Mouse (Mus musculus): ENCODE measurements around the gene Irf2.
A peak's percentile ranks its signal among the peaks of the same experiment; 100 is the strongest.

The Irf2 gene

DNA sequence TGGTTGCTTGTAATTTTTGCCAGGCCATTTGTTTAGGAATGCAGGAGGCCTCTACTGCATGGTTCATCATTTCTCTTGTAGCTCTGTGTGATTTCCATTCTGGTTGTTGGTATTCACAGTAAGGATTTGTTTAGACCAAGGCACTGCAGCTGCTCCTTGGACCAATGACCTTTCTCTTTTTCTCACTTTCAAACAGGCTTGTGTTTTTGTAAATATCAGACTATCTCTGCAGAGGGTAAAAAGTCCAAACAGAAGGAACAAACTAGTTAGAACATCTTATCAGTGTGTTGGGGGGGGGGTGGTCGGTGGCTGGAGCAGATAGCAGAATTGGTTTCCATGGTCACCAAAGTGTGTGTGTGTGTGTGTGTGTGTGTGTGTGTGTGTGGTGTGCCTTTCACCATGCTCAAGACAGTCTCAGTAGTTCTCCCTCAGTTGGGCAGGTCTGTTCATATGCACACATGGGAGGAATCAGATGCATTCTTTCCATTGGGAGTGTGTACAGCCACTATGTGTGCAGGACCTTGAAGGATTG, 61.7 kb downstream of the Irf2 start:
- DNase-seq (ENCODE audit: low read depth, low spot score) = no peak

DNA sequence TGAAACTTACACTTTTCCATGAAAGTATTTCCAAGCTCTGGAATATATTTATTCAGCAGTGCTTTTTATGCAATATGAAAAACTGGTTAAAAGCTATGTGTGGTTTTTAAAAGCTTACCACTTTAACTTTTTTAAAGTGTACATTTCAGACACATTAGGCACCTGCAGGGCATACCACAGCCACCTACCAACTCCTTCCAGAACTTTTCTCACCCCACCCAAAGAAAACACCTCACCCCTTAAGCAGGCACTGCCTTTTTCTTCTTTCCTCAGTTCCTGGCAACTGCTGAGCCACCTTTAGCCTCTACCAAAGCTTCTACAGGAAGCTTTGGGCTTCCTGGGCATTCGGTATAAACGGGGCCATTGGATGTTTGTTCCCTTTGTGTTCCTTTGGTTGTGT, 62.5 kb downstream of the Irf2 start:
- no peak for DNase-seq (ENCODE audit: low read depth, low spot score)

DNA sequence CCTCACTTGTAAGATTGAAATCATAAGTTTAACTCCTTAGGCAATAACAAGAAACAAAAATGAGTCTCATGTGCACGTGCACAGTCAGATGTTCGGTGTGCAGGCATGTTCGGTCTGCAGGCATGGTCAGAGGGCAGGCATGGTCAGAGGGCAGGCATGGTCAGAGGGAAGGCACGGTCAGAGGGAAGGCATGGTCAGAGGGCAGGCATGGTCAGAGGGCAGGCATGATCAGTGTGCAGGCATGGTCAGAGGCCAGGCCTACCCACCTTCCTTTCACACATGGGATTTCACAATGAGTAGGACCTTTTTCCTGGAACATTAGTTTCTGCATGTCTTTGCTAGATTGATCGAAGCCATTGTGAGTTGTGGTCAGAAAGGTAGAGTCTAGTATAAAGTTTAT, 65.2 kb downstream of the Irf2 start:
- no peak for DNase-seq (ENCODE audit: low read depth, low spot score)

DNA sequence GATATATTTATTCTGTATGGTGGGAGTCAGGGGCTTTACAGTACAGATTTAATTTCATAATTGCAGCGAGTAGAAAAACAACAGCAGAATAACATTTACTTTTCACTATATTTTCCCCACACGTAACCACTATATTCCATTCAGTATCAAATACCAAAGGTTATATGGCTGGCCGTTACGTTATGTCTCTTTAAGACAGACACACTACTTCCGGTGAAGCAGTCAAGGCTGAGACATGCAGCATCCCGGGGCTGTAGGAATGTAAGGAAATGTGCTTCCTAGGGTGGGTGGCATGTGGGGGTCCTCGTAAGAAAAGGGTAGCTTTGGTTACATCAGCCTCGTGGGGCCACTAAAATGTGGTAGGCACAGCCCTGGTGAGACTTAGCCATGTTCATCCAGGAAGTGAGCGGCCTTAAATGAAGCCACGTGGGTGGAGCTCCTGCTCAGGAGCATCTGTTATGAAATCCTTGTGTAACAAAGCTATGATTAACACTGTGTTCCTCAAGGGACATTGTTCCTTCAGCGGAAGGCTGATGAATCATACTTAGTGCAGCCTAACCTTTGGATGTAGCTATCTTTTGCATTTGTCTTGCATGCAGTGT, 71.6 kb downstream of the Irf2 start:
- no peak for DNase-seq (ENCODE audit: low read depth, low spot score)

DNA sequence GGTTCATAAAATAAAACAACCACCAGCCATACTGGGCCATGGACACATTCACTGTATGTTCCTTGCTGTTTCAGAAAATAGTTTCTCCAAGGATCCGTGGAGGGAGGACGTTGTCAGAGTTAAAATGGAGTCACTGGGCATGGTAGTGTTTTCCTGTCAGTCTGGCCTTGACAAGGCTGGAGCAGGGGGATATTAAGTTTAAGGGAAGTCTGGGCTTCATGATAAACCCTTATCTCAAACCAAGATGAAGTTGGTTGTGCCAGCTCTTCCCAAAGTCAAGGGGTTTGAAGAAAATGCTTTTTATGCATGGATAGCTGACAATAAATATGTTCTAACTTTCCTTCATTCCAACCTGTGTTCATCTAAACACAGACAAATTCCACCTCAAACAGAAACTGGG, 72.4 kb downstream of the Irf2 start:
- DNase-seq (ENCODE audit: low read depth, low spot score) = no peak

DNA sequence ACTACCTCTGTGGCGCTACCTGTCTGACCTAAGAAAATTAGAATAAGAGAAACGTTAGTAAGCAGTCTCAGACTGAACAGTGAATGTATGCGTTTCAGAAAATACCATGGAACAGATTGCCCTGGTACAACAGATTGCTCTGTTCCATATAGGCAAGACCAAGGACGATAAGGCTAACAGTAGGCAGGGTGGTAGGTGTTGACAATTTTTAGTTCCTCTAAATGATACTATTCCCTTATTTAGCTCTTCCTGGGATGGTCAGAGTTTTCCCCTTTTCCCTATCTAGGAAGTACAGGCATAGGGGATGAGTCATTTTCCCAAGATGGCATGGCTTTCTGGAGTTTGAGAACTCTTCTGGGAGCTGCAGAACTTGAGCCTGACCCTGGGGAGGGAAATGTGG, 73.4 kb downstream of the Irf2 start:
- DNase-seq (ENCODE audit: low read depth, low spot score) = no peak

DNA sequence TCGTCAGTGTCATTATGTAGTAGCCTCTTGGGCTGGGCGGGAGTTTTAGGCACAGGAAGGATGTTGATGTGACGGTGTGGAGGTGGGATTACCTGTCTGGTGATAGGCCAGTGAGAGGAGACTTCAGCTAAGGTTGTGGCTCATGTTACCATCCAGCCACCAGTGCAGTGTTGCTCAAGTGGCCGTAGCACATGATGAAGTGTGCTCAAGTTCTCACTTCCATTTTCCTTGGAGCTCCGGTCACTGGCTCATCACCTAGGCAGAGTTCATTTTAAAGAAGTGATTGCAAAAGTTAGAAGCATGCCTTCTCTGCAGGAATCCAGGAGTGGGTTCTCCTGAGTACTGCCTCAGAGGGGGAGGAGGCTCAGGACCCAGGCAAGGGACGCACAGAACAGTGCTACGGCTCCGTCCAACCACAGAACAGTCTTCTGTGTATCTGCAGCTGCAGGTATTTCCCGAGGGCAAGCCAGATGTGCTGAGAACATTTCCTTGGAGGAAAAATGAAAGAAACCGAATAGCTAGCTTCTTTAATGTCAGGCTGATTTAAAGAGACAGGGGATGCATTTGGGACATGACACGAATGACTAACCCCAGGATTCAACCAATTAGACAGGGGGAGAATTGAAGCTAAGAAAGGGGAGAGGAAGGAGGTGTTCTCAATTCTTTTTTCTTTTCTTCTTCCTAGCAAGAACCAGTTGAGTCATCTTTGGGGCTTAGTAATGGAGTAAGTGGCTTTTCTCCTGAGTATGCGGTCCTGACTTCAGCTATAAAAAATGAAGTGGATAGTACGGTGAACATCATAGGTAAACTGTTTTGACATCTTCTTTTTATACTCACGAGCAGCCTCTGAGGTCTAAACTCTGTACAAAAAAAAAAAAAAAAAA, 78.8 kb downstream of the Irf2 start:
- no peak for DNase-seq (ENCODE audit: low read depth, low spot score)

DNA sequence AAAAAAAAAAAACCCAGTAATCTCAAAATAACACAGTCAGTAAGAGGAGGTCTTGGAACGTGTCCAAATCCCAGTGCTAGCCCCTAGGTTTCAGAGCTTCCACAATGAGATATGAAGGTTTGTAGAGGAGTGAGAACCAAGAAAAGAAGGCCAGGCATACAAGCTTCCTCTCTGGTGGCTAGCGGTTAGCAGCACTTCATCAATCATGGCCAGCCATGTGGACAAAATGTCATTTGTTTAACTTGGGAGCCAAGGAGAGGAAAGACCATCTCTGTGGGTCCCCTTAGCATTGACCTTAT, 79.4 kb downstream of the Irf2 start:
- DNase-seq (ENCODE audit: low read depth, low spot score) = peak; percentile 8

DNA sequence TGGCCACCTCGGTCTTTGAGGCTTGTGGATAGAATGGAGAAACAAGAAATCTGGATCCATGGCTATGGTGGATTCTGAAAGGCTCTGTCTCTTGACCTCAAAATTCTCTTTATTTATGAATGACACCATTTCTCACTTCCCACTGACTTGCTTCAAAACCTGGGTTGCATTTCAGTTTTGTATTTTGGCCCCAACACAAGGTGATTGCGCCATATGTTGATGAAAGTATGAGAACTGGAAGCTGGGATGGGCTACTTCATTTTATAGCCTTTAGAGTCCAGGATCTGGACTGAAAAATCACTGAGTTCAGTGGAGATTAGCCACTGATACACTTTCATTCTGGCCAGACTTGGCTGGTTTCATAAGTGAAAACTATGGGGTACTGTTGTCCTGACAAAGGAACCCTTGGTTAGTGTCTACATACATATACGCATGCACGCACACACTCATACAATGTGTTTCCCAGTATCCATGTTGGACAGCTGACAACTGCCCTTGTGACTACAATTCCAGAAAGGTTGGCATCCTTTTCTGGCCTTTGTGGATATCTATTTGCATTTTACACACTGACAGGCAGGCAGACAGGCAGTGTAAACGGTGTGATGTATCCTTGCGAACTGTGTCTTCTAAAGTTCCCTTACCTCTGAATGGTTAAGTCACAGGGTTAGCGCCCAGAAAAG, 89.3 kb downstream of the Irf2 start:
- no peak for DNase-seq (ENCODE audit: low read depth, low spot score)

DNA sequence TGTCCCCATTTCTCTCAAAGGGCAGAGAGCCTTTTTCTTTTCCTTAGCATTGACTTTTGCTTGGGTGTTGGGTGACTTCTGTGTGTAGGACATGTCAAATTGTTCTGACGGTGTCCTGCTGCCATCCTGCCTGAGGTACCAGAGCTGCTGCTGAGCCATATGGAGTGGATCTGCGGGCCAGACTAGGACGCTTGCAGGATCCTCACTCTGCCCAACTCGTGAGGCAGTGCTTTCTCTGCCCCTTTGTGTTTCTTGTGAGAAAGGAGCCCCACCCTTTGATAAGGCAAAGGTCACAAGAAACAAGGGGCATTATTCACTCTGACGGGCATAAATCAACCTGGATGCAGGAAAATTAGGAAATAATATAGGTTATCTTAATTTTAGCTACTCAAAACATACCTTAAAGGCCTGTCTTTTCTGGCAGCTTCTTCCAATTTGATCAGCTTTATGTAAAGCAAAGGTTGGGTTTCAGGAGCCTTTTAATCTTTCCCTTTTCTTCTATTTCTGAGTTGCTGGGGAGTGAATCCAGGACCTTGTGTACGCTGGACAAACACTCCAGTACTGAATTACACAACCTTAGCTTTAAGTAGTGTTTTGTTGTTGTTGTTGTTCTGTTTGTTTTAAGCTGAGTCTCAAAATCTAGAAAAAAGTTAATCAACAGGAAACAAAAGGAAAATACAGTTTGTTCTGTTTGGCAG, 90.0 kb downstream of the Irf2 start:
- DNase-seq (ENCODE audit: low read depth, low spot score) = no peak

DNA sequence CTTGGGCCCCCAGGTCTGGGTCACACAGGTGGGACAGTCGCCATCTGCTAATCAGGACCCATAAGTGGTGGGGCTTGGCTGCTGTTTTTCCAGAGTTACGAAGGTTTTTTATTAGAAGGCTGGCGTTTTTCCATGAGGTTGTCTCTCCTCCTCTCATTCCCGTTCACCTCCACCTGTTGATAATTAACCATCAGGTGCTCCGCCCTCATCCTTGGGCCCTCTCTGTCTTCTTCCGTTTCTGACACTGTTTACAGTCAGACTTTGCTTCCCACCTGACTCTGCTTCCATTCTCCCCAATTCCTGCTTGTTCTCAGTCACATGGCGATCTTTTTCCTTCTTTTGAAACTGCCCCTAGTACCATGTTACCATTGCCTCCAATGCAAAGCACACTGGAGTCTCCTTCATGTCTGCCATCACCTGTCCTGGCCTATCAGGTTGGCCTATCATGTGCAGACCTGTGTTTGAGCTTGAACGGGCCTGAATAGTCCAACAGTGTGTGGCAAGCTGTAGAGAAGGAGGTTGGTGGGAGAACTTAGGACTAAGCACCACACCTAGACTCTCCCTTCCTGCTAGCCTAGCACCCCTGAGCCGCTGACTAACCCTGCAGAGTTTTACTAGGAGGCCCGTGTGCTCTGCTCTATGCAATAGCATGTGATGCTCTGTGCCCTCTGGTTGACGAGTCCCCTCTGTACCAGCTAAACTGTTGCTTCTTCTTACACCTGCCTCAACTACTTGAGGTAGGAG, 90.8 kb downstream of the Irf2 start:
- no peak for DNase-seq (ENCODE audit: low read depth, low spot score)

DNA sequence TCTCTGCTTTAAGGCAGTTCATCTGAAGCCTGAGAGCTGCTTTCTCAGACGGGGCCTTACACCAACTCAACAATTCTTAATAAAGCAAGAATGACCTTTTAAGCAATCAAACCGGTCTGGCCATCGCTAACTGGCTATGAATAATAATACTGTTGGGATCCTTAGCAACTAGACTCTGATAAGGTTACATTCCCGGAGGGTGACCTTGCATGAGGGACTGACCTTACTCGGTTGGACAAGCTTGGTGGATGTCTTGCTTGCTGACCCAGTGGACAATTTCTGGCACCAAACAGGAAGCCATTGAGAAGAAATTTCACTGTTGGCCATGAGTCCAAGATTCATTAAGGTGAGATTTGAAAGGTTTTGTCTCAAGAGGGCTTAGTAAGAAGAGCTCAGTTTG, 92.4 kb downstream of the Irf2 start:
- no peak for DNase-seq (ENCODE audit: low read depth, low spot score)

DNA sequence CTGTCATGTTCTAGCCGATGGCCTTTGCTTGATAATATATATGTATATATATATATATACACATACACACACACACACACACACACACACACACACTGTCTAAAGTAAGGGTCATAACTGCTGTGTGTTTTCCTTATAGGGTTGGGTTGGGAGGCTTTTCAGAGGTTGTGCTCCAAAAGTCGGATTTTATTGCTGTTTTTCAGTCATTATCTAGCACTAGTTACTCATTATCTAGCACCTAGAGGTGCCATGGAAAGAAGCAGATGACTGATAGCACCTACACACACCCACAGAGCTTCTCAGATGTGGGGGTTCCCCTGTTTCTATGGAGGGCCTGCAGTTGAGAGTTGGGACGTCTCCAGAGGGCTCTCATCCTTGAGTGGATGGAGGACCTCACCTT, 92.9 kb downstream of the Irf2 start:
- no peak for DNase-seq (ENCODE audit: low read depth, low spot score)

DNA sequence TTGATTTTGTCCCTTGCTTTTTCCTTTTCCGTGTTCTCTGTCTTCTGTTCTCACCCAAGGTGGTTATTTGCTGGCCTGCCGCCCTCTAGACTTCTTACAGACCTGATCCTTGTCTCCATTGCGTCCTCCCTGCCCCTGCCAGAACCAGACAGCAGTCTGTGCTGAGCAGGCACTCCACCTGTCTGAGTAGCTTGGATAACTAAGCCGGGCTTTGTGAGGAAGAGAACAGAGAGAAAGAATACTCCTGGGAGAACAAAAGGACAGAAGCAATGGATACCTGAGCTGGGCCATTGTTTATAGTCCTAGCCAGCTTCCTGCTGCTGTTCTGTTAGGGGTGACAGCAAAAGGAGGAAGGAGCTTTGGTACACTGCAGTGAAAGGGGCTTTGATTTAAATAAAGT, 94.2 kb downstream of the Irf2 start:
- DNase-seq (ENCODE audit: low read depth, low spot score) = no peak

DNA sequence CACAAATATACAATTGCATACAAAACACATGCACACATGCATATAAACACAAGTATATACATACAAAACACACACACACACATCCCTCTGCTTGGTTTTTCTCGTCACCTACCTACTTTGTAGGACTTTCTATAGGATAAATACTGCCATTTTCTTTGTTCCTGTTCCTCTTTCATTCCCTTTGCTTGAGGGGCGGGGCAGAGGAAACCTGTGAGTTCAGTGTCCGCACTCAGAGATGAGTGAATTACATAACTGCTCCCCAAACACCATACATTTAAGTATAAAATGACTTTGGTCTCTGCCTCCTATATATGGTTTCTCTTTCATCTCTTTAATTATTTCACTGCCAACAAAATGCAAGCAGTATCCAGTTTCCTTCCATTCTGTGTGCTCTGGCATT, 94.9 kb downstream of the Irf2 start:
- no peak for DNase-seq (ENCODE audit: low read depth, low spot score)

DNA sequence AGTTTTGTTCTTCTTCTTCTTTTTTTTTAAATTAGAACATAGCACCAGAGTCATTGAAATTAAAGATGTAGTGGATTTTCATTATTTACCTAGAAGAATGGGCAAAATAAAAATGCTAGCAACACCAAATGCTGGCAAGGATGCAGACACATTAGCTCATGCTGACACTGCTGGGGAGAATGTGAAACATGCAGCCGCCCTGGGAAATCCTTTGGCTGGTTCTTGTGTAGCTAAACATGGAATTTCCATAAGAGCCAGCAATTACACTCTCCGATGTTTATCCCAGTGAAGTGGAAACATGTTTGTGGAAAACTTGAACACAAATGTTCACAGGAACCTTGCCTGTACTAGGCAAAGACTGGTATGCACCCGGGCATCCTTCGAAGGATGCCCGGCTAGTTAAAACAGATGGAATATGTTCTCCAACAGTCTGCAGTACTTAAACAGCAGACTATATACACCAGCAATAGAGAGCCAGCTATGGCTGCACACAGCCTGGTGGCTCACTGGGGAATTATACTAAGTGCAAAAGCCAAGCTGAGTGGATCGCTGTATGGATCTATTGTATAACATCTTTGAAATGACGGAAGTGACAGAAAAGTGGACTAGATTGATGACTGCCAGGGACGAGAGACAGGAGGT, 96.6 kb downstream of the Irf2 start:
- no peak for DNase-seq (ENCODE audit: low read depth, low spot score)

DNA sequence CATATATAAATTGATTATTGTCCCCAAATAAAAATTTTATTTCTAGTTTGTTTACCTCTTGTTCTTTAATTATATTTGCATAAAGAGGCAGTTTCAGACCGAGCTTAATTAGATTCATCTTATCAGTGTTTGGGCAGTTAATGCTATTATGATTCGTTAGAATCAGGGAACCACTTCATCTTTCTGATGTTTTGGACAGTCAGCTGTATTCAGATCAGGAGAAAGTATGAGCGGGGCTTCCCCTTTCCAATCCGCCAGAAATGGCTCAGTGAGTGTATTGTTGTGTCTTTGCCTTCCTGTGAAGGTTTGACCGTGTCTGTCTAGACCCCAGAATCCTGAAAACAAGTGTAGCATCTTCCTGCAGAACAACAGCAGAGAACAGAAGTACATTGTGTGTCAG, 97.4 kb downstream of the Irf2 start:
- no peak for DNase-seq (ENCODE audit: low read depth, low spot score)

DNA sequence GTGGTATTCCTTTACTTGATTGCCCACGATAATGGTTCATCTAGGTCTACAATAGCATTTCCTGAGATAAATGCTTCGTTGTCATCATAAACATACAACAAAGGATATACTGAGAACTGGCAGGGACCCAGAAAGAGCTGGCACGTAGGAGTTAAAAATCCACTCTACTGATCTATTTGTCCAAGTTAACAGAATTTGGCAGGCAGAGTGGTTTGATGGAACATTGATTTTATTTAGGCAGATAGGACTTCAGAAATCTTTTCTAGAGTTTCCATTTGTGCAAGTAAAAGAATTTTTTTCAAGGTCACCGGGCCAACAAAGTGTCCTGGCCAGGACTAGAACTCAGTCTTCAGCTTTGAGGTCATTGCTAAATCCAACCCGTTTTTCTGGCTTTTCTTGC, 98.5 kb downstream of the Irf2 start:
- DNase-seq (ENCODE audit: low read depth, low spot score) = no peak

DNA sequence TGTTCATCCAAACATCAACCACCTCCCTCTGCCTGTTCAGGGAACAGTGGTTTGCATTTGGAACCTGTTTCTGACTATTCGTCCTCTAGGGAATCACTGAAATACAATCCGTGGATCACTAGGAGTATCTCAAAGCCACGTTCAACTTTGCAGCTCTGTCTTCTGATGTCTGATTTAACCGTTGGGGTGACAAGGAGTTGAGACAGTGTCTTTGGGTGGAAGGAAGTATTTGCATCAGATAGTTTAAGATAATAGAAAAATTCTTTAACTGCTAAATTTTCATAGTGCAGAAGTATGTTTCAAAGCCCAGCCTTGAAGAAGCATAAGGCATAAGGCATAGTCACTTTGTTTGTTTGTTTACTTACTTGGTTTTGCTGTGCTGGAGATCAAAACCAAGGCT, 100.9 kb downstream of the Irf2 start:
- no peak for DNase-seq (ENCODE audit: low read depth, low spot score)

DNA sequence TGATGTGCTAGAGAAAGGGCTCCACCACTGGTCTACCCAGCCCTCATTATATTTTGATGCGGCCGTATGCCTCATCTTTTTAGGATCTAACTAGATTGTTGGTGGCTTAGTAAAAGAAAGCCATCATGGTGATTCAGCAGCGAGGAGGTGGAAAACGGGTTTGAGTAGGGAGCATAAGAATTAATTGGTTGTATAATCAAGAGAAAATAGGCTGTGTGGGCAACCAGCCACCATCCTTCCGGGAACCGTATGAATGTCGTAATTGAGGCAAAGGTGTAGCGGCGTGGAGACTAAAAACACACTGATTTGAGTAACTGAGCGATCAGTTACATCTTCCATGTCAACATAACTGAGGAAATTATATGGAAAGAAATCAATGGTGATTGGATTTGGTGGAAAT, 101.3 kb downstream of the Irf2 start:
- DNase-seq (ENCODE audit: low read depth, low spot score) = no peak

DNA sequence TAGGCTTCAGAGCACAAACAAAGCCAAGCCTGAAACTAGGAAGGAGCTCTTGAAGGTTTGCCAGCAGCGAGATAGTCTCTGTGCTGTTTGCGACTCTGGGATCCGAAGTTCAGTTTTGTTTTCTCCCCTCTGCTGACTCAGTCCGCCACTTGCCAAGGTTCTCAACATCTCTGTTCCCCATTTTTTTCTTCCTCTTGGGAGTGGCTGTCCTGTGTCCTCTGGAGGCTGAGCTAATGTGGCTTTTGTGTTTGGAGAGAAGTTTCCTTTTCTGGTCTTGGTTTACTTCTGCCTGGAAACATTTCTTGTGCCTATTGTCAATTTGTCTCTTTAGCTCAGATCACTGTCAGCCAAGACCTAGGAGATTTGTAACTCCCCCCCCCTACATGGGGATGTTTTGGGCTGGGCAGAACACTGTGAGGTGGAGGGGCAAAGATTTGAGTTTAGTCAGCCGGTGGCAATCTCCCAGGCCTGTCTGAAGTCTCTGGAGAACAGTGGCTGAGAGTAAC, 103.2 kb downstream of the Irf2 start:
- no peak for DNase-seq (ENCODE audit: low read depth, low spot score)

All from forelimb bud, embryonic 11.5 days (tissue).